Mouse (Mus musculus) megakaryocyte, embryonic 14.5 days (primary cell): ENCODE measurements around the gene Faap24. TPM values are rescaled to one million over a fixed set of nuclear protein-coding genes. Genes with fewer than 3 reads are reported as not detected.

Experiments
- H3K27me3 ChIP-seq: replicated peaks from 2 replicates; pipeline ENCODE3; 2012; ENCODE audit warnings: inconsistent platforms
- H3K36me3 ChIP-seq: replicated peaks from 2 replicates; pipeline ENCODE3; 2012; ENCODE audit warnings: low read length, inconsistent platforms, mixed read lengths
- H3K4me1 ChIP-seq: 2 replicates; pipeline ENCODE4 v1.6.1; 2012; ENCODE audit warnings: inconsistent platforms
- H3K4me3 ChIP-seq: replicated peaks from 2 replicates; pipeline ENCODE3; 2012; ENCODE audit warnings: moderate library complexity, mild to moderate bottlenecking, inconsistent platforms
- H3K9me3 ChIP-seq: 2 replicates; pipeline ENCODE4 v1.6.1; 2012; ENCODE audit warnings: inconsistent platforms
- FLI1 ChIP-seq: IDR thresholded peaks from 2 replicates; pipeline ENCODE4 v1.6.1; 2012; ENCODE audit warnings: low read length, inconsistent platforms, mixed read lengths
- GATA1 ChIP-seq: IDR thresholded peaks from 3 replicates; pipeline ENCODE4 v1.6.1; 2012; ENCODE audit warnings: mixed read lengths, low read length, inconsistent platforms, borderline replicate concordance
- polyA plus RNA-seq: library from polyadenylated mRNA; stranded (reverse); fragments of >175 nt; gene quantifications from 2 replicates; pipeline ENCODE4 v1.2.3, GENCODE M21; 2012; ENCODE audit warnings: low replicate concordance; ENCODE audit not compliant: insufficient read depth

The Faap24 gene
- polyA plus RNA-seq, 1 experiment, result 11.0 TPM

DNA sequence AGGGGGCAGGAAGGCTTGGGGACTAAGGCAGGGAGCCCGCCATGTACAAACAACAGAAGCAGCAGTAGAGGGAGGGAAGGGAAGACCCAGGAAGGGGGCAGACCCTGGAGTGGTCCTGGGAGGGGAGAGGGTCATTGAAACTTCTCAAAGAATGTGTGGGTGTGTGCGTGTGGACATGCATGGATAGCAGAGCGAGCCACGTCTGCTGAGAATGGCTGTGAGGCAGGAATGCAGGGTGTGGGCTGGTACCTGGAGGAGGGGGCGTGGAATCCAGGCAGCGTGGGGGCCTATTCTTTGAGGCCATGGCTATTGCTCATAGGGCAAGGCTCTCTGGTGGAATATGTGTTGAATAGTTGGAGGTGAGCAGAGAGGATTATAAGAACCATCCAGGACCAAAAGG lies 7.9 kb downstream of the Faap24 start:
- Histone ChIP-seq H3K9me3 (no peaks in the 10 kb centered on the region), H3K36me3 (peaks cover 22% of the 10 kb centered on the region), H3K4me3 (no peak overlapping the region), H3K4me1 (peaks cover 11% of the 10 kb centered on the region), H3K27me3 (peaks cover 3% of the 10 kb centered on the region)
- no peak for TF ChIP-seq FLI1
- TF ChIP-seq GATA1, result no peak

DNA sequence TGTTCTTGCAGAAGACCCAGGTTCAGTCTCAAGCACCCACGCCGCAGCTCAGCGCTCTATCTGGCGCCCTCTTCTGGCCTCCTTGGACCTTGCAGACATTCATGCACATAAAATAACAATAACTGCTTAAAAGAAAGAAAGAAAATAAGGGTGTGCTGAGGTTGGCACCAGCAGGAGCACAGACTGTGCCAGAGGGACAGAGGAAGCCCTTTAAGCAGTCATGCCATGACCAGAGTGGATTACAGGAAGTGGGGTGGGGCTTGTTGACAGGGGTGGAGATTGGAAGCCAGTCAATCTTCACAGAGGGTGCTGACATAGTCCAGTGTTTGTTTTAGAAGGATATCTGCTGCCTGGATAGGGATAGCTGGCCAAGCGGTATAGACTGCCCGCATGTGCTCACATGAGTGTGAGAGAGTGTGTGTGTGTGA lies 10.1 kb downstream of the Faap24 start:
- no peaks in the 10 kb centered on the region for H3K9me3 ChIP-seq
- peak overlapping the region; percentile 33 for H3K4me3 ChIP-seq
- H3K36me3 ChIP-seq, result peaks cover under 1% of the 10 kb centered on the region
- H3K27me3 ChIP-seq, result peaks cover 3% of the 10 kb centered on the region
- TF ChIP-seq GATA1 (no peak), FLI1 (no peak)
- peaks cover 11% of the 10 kb centered on the region for H3K4me1 ChIP-seq

DNA sequence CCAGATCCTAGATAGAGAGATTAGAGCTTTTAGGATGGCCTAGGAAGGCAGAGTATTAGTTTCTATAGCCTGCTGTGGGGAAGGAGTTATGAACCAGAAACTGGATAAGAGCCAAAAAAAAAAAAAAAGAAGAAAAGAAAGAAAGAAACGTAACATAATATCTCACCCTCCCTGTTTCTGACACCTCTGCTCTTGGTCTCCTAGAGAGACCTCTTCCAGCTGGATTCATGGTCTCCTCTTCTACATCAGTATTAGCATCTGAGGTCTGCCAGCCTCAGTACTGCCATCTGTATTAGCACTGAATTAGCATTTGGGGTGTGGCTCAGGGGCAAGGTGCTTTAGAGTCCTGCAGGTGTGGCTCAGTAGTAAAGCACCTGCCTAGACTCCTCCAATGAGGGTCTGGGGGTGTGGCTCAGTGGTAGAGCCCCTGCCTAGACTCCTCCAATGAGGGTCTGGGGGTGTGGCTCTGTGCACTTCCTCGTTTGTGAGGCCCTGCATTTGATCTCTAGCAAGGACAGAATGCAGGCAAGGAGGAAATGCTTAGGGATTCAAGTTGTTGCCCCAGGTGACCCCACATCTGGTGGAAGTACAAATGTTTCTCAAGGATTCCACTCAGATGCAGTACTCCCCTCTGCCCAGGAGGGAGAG lies 13.8 kb downstream of the Faap24 start:
- Histone ChIP-seq H3K4me1 (peaks cover 24% of the 10 kb centered on the region), H3K9me3 (no peaks in the 10 kb centered on the region), H3K4me3 (no peak overlapping the region), H3K36me3 (no peaks in the 10 kb centered on the region), H3K27me3 (peaks cover 9% of the 10 kb centered on the region)
- TF ChIP-seq FLI1, result no peak
- TF ChIP-seq GATA1, result no peak

DNA sequence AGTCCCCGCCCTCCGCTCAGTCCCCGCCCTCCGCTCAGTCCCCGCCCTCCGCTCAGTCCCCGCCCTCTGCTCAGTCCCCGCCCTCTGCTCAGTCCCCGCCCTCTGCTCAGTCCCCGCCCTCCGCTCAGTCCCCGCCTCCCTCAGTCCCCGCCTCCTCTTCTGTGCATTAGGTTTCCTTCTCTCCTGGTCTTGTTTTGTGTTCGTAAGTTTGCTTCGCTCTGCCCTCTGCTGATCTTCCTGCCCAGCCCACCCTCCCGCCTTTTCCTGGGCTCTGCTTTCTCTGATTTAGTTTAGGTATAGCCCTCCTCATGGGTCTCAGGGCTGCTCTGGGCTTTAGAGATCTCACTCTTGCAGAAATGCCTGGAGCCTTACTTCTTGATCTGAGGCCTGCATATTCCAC lies 14.8 kb downstream of the Faap24 start:
- no peak overlapping the region for H3K4me3 ChIP-seq
- H3K36me3 ChIP-seq, result no peaks in the 10 kb centered on the region
- peaks cover 9% of the 10 kb centered on the region for H3K27me3 ChIP-seq
- peaks cover 21% of the 10 kb centered on the region for H3K4me1 ChIP-seq
- H3K9me3 ChIP-seq, result no peaks in the 10 kb centered on the region
- TF ChIP-seq FLI1, result no peak
- no peak for TF ChIP-seq GATA1

DNA sequence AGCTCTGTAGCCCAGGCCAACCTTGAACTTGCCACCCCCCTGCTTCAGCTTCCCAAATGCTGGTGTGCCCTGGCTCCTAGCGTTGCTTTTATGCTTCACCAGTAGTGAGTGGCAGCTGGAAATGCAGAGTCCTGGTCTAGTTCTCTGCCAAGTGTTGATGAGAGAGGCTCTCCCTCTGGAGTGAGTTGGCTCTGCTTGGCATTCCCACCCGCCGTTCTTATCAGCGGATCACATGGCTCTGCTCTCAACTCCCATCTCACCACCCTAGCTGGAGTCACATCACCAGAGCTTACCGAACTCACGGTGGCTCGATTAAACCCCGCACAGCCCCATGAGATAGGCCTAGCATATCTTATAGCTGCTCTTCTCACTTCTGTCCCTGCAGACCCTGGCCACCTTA lies 16.3 kb downstream of the Faap24 start:
- TF ChIP-seq FLI1, result no peak
- TF ChIP-seq GATA1, result no peak
- H3K4me3 ChIP-seq, result no peak overlapping the region
- no peaks in the 10 kb centered on the region for H3K9me3 ChIP-seq

DNA sequence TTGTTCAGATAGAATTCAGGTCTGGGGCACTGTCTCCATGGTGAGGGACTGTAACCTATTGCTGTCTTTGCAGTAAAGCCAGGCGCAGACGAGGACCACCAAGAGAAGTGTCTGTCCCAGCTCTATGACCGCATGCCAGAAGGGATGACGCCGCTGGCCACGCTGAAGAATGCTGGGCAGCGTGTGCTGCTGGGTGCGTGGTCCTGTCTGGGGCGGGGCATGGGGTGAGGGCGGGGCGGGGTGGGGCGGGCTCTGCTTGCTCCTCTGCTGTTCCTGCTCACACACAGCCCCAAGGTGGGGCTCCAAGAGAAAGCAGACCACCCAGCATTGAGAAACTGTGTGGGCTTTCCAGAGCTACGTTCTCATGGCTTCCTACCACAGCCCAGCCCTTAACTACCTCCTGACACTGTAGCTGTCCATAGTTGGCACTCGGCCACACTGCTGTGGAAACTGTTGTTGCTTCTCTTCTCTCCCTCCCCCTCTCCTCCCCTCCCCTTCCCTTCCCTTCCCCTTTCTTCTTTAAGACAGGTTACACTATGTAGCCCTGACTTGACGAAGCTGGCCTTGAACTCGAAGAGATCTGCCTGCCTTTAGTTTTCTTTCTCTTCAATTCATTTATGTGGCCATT lies 17.0 kb downstream of the Faap24 start:
- Histone ChIP-seq H3K9me3 (no peaks in the 10 kb centered on the region), H3K4me3 (peak overlapping the region; percentile 70), H3K27me3 (peaks cover 14% of the 10 kb centered on the region), H3K4me1 (peaks cover 13% of the 10 kb centered on the region), H3K36me3 (no peaks in the 10 kb centered on the region)
- no peak for TF ChIP-seq FLI1
- no peak for TF ChIP-seq GATA1

More for the DNA sequence above, 16.3 kb downstream of the Faap24 start:
- Histone ChIP-seq H3K36me3 (no peaks in the 10 kb centered on the region), H3K27me3 (peaks cover 10% of the 10 kb centered on the region), H3K4me1 (peaks cover 13% of the 10 kb centered on the region)

DNA sequence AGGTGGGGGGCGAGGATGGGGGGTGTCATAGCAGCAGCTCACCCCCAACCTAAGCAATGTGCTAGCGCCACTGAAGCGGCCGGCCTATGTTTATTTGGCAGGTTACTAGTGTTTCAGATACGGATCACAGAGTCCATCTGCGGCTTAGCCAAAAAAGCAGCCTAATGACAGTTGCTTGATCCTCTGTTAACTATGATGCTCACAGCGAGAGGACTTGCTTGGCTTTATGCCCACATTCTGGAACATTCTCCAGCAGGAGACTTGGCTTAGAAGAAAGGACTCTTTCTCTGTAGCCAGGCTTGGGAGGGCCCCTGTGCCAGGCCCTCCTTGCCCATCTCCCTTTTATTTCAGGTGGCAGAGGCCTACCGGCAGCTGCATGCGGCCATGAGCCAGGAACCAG lies 20.0 kb downstream of the Faap24 start:
- H3K27me3 ChIP-seq, result peaks cover 19% of the 10 kb centered on the region
- no peaks in the 10 kb centered on the region for H3K9me3 ChIP-seq
- H3K4me3 ChIP-seq, result no peak overlapping the region
- H3K4me1 ChIP-seq, result peaks cover 13% of the 10 kb centered on the region
- TF ChIP-seq GATA1, result no peak
- TF ChIP-seq FLI1, result no peak
- H3K36me3 ChIP-seq, result no peaks in the 10 kb centered on the region

DNA sequence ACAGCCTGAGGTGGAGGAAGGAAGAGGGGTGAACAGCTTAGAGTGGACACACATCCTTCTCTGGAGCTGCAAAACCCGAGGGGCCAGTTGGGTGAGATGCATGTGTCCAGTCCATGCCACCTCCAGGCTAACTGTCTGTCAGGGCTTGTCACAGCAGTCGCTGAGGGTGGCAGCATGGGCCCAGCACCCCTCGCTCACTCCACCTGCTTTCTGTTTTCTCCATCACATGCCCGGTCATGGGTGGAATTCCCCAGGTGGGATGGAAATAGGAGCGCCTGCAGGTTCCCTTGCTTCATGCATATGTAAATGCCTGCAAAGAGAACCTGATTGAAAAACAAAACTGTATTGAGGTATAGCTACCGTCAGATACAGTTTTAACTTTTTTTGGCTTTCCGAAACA lies 22.4 kb downstream of the Faap24 start:
- Histone ChIP-seq H3K4me3 (no peak overlapping the region), H3K27me3 (peaks cover 15% of the 10 kb centered on the region), H3K4me1 (no peaks in the 10 kb centered on the region; the same call in 1 of the 2 replicates), H3K9me3 (no peaks in the 10 kb centered on the region), H3K36me3 (no peaks in the 10 kb centered on the region)
- TF ChIP-seq GATA1, result no peak
- no peak for TF ChIP-seq FLI1

DNA sequence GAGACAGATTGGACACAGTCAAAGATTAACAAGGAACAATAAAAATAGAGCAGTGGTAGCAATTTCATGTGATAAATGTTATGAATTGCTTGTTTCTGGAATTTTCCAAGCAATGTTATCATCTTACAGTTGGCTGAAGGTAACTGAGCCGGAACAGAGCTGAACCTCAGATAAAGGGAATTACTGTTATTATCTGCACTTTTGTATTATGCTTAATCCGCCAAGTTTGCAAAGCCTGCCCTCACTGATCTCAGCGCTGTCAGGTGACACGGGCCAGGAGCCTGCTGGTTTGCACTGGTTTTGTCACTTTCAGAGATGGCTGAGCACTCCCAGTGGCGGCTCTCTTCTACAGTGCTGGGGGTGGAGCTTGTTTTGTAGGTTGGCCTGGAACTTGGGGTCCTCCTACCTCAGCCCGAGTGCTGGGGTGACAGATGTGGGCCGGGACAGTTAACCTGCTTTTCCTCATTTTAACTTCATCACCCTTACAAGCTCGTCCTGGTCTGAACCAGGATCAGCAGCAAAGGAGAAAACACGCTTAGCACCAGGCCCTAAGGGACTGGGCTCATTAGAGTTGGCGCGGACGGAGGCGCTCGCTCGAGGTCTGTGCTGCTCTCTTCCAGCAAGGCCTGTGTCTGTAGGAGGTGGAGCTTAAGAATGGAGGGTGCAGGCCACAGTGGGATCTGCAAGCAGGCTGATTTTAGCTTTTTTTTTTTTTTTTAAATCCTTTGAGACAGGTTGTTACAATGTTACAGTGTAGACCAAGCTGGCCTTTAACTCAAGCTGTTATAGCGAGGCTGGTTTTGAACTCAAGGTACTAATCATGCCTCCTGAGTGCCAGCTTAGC lies 23.3 kb downstream of the Faap24 start:
- TF ChIP-seq FLI1, result no peak
- TF ChIP-seq GATA1, result no peak
- Histone ChIP-seq H3K36me3 (no peaks in the 10 kb centered on the region), H3K9me3 (peaks cover 3% of the 10 kb centered on the region; the same call in 1 of the 2 replicates), H3K27me3 (peaks cover 10% of the 10 kb centered on the region), H3K4me3 (no peak overlapping the region), H3K4me1 (no peaks in the 10 kb centered on the region)
